Mouse (Mus musculus) CH12.LX (cell line): ENCODE measurements at regions not wholly inside any gene's neighbourhood (a gene's known extent, or its start where the extent isn't known, plus 50 kb on each side); places are given as distances from the start of the nearest gene placed in this dataset.

Source experiments
- DNase-seq: peaks from one replicate; pipeline ENCODE4 v3.0.0-alpha.2; 2013; ENCODE audit errors: extremely low read depth
- H3K27ac ChIP-seq: 2 replicates; pipeline ENCODE4 v1.5.1; 2012; ENCODE audit warnings: low read depth, mild to moderate bottlenecking, control low read depth, moderate library complexity; ENCODE audit not compliant: insufficient read depth
- H3K27me3 ChIP-seq: replicated peaks from 2 replicates; pipeline ENCODE3; 2012; ENCODE audit warnings: inconsistent platforms
- H3K36me3 ChIP-seq, 2 experiments: replicated peaks in 1 of 2; 2 replicates each; pipeline versions ENCODE3 to v1.6.1; 2012; ENCODE audit warnings: inconsistent platforms in 1 of 2, low read length in 1 of 2, mild to moderate bottlenecking in 1 of 2, mixed read lengths in 1 of 2, moderate library complexity in 1 of 2; ENCODE audit not compliant: control insufficient read depth in 1 of 2, insufficient read depth in 1 of 2
- H3K4me1 ChIP-seq, 2 experiments: 2 replicates each; pipeline ENCODE4 v1.6.1; 2012; ENCODE audit warnings: inconsistent platforms in 1 of 2, moderate library complexity in 1 of 2; ENCODE audit not compliant: insufficient read depth in 2 of 2, control insufficient read depth in 1 of 2
- H3K4me2 ChIP-seq: 2 replicates; pipeline ENCODE4 v1.6.1; 2012; ENCODE audit warnings: low read depth, mild to moderate bottlenecking, control low read depth; ENCODE audit not compliant: poor library complexity, insufficient read depth, severe bottlenecking
- H3K4me3 ChIP-seq, 3 experiments: fragments of 150-350 bp in 1 of 3; sonication (generic) in 1 of 3; replicated peaks in 1 of 3; 2 replicates each; pipeline versions ENCODE3 to v1.5.1; 2011 to 2012; ENCODE audit warnings: low read depth in 2 of 3, low read length in 2 of 3, mild to moderate bottlenecking in 2 of 3, moderate library complexity in 2 of 3, control low read depth in 1 of 3, improper control_type of control experiment in 1 of 3, inconsistent platforms in 1 of 3, mixed read lengths in 1 of 3; ENCODE audit not compliant: poor library complexity in 1 of 3
- H3K79me2 ChIP-seq: replicated peaks from 2 replicates; pipeline ENCODE4 v1.6.1; 2012; ENCODE audit warnings: mild to moderate bottlenecking, moderate library complexity; ENCODE audit not compliant: control insufficient read depth, poor library complexity, insufficient read depth, severe bottlenecking; ENCODE audit errors: extremely low read depth
- H3K9ac ChIP-seq: 2 replicates; pipeline ENCODE4 v1.6.1; 2012; ENCODE audit warnings: low read depth, mild to moderate bottlenecking, control low read depth, moderate library complexity; ENCODE audit not compliant: insufficient read depth
- H3K9me3 ChIP-seq: replicated peaks from 2 replicates; pipeline ENCODE3; 2012; ENCODE audit warnings: low read length, inconsistent platforms, mixed read lengths
- BHLHE40 ChIP-seq: IDR thresholded peaks from 2 replicates; pipeline ENCODE4 v1.6.1; 2011; ENCODE audit warnings: mild to moderate bottlenecking, low read depth, low read length, improper control_type of control experiment
- CHD1 ChIP-seq: IDR thresholded peaks from 2 replicates; pipeline ENCODE4 v1.6.1; 2012; ENCODE audit warnings: low read depth, low read length, improper control_type of control experiment, inconsistent platforms
- CHD2 ChIP-seq: IDR thresholded peaks from 2 replicates; pipeline ENCODE4 v1.6.1; 2011; ENCODE audit warnings: low read length, improper control_type of control experiment
- CTCF ChIP-seq, 2 experiments: IDR thresholded peaks in 1 of 2; conservative IDR thresholded peaks in 1 of 2; 2 replicates each; pipeline ENCODE4 v1.5.1; 2011 to 2012; ENCODE audit warnings: low read depth in 2 of 2, low read length in 2 of 2, improper control_type of control experiment in 1 of 2, inconsistent platforms in 1 of 2, mild to moderate bottlenecking in 1 of 2, moderate library complexity in 1 of 2
- EP300 ChIP-seq: IDR thresholded peaks from 2 replicates; pipeline ENCODE4 v1.6.1; 2011; ENCODE audit warnings: low read length, improper control_type of control experiment
- ETS1 ChIP-seq: conservative IDR thresholded peaks from 2 replicates; pipeline ENCODE4 v1.6.1; 2012; ENCODE audit warnings: low read depth, mild to moderate bottlenecking, inconsistent platforms, low read length, improper control_type of control experiment, moderate library complexity
- HCFC1 ChIP-seq: IDR thresholded peaks from 2 replicates; pipeline ENCODE4 v1.6.1; 2012; ENCODE audit warnings: low read depth, mild to moderate bottlenecking, inconsistent platforms, low read length, improper control_type of control experiment
- IRF4 ChIP-seq: IDR thresholded peaks from 2 replicates; pipeline ENCODE4 v1.6.1; 2014; ENCODE audit warnings: low read depth, mild to moderate bottlenecking, inconsistent platforms, low read length, improper control_type of control experiment
- JUND ChIP-seq: conservative IDR thresholded peaks from 2 replicates; pipeline ENCODE4 v1.6.1; 2011; ENCODE audit warnings: low read depth, low read length, improper control_type of control experiment
- KAT2A ChIP-seq: IDR thresholded peaks from 2 replicates; pipeline ENCODE4 v1.6.1; 2012; ENCODE audit warnings: low read length, improper control_type of control experiment, inconsistent platforms; ENCODE audit not compliant: insufficient replicate concordance
- MAX ChIP-seq: IDR thresholded peaks from 2 replicates; pipeline ENCODE4 v1.6.1; 2011; ENCODE audit warnings: low read length, improper control_type of control experiment
- MAZ ChIP-seq: IDR thresholded peaks from 2 replicates; pipeline ENCODE4 v1.6.1; 2012; ENCODE audit warnings: low read depth, mild to moderate bottlenecking, inconsistent platforms, low read length, improper control_type of control experiment, moderate library complexity
- MXI1 ChIP-seq: IDR thresholded peaks from 2 replicates; pipeline ENCODE4 v1.6.1; 2011; ENCODE audit warnings: mild to moderate bottlenecking, low read depth, low read length, improper control_type of control experiment
- MYC ChIP-seq: IDR thresholded peaks from 2 replicates; pipeline ENCODE4 v1.6.1; 2011; ENCODE audit warnings: low read depth, mild to moderate bottlenecking, improper control_type of control experiment, low read length
- NELFE ChIP-seq: IDR thresholded peaks from 2 replicates; pipeline ENCODE4 v1.6.1; 2011; ENCODE audit warnings: low read depth, low read length, improper control_type of control experiment
- NRF1 ChIP-seq: IDR thresholded peaks from 2 replicates; pipeline ENCODE4 v1.6.1; 2014; ENCODE audit warnings: low read depth, mild to moderate bottlenecking, inconsistent platforms, low read length, improper control_type of control experiment, moderate library complexity
- PAX5 ChIP-seq: IDR thresholded peaks from 2 replicates; pipeline ENCODE4 v1.6.1; 2012; ENCODE audit warnings: low read length, inconsistent platforms, mixed read lengths
- POLR2A ChIP-seq: IDR thresholded peaks from 2 replicates; pipeline ENCODE4 v1.6.1; 2011; ENCODE audit warnings: low read depth, mild to moderate bottlenecking, improper control_type of control experiment, low read length
- POLR2AphosphoS2 ChIP-seq: IDR thresholded peaks from 2 replicates; pipeline ENCODE4 v1.6.1; 2011; ENCODE audit warnings: low read depth, low read length, improper control_type of control experiment
- RCOR1 ChIP-seq: conservative IDR thresholded peaks from 2 replicates; pipeline ENCODE4 v1.6.1; 2012; ENCODE audit warnings: low read depth, mild to moderate bottlenecking, inconsistent platforms, low read length, improper control_type of control experiment
- SIN3A ChIP-seq: IDR thresholded peaks from 2 replicates; pipeline ENCODE4 v1.6.1; 2012; ENCODE audit warnings: low read length, improper control_type of control experiment, inconsistent platforms
- ZC3H11A ChIP-seq: IDR thresholded peaks from 2 replicates; pipeline ENCODE4 v1.6.1; 2012; ENCODE audit warnings: low read depth, mild to moderate bottlenecking, inconsistent platforms, low read length, improper control_type of control experiment
- dilution Hi-C: fragments of 300-500 bp; cut with MboI; formaldehyde crosslinking; loops from 2 replicates; pipeline ENCODE4 v1.14.3; 2020; ENCODE audit warnings: low sequenced_read_pairs; ENCODE audit not compliant: extremely low pct_unique_long_range_greater_than_20kb, extremely low pct_ligation_motif_present
- in situ Hi-C: fragments of 300-500 bp; cut with MboI; formaldehyde crosslinking; loops from 3 replicates; pipeline ENCODE4 v1.14.3; 2019; ENCODE audit warnings: low sequenced_read_pairs, low pct_ligation_motif_present, low pct_unique_long_range_greater_than_20kb, mixed read lengths

DNA sequence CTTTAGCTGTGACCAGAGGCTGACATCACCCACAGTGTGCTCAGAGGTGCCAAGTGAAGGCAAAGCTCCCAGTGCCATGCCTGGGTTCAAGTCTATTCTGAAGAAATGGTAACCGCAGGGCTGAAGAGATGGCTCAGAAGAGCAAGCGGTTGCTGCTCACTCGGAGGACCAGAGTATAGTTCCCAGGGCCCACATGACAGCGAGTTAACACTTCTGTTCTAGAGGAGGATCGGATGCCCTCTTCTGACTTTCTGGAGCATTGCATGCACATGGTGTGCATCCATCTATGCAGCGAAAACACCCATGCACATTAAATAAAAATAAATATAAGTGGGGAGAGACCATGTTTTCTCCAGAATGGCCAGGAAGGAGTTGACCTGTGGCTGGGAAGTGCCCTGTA, 209.5 kb downstream of the Sorl1 start:
- Histone ChIP-seq H3K36me3 (no peaks in the 10 kb centered on the region), H3K79me2 (no peaks in the 10 kb centered on the region), H3K4me1 (no peaks in the 10 kb centered on the region), H3K27ac (no peak overlapping the region), H3K4me2 (no peak overlapping the region), H3K27me3 (no peaks in the 10 kb centered on the region), H3K9me3 (no peaks in the 10 kb centered on the region), H3K9ac (no peak overlapping the region), H3K4me3 (no peak overlapping the region)
- in situ Hi-C loops, result no loop called here
- TF ChIP-seq POLR2AphosphoS2 (no peak), CTCF (conservative IDR thresholded peaks at IDR 0.05 in 1 of 2, IDR thresholded peaks at IDR 0.05 in 1 of 2; ENCODE audit: low read depth in 2 of 2, low read length in 2 of 2) (0 out of 4 replicates have a peak, but pooled peaks of 1 of the 2 experiments have one; percentile 2), CHD1 (no peak)
- dilution Hi-C loops, result no loop called here
- DNase-seq, result no peak

DNA sequence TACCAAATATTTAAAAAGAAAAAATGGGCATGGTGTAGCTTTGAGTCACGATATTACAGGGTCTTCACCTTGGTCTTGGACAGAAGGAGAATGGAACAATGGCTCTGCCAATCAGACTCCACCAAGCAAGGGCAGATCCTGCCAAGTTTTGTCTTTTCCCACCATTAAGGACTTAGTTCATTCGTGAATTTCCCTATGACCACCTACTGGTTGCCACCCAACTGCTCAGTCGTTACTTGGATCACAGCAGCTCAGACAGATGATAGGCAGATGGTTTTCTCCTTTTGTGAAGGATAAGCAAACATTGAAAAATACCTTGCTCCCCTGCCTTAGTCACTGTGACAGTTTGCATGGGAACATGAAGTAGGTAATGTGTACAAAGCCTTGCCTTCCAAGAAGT, 210.2 kb downstream of the Sorl1 start:
- Histone ChIP-seq H3K9ac (no peak overlapping the region), H3K27me3 (no peaks in the 10 kb centered on the region)
- no peak for TF ChIP-seq CHD2
- no peak for TF ChIP-seq HCFC1
- TF ChIP-seq ETS1, result no peak
- no peak for TF ChIP-seq SIN3A
- no peak for TF ChIP-seq NRF1
- no peak for TF ChIP-seq NELFE
- no peak for TF ChIP-seq MAZ
- TF ChIP-seq PAX5, result no peak
- TF ChIP-seq EP300, result no peak
- TF ChIP-seq MYC, result no peak
- no peak for TF ChIP-seq MAX
- TF ChIP-seq IRF4, result no peak
- TF ChIP-seq MXI1, result no peak
- no peak for TF ChIP-seq JUND
- no peak for TF ChIP-seq BHLHE40
- no peak for TF ChIP-seq ZC3H11A
- TF ChIP-seq KAT2A, result no peak
- no peak for TF ChIP-seq RCOR1
- no peak for TF ChIP-seq POLR2A
- TF ChIP-seq, all 38 proteins: peak for 0
- dilution Hi-C loops, result no loop called here
- no peaks in the 10 kb centered on the region for H3K79me2 ChIP-seq
- no peak overlapping the region for H3K27ac ChIP-seq
- DNase-seq, result no peak
- no peaks in the 10 kb centered on the region for H3K4me1 ChIP-seq
- H3K4me3 ChIP-seq, result no peak overlapping the region
- H3K36me3 ChIP-seq, result no peaks in the 10 kb centered on the region
- H3K9me3 ChIP-seq, result no peaks in the 10 kb centered on the region
- no peak overlapping the region for H3K4me2 ChIP-seq
- in situ Hi-C loops, result no loop called here
